Mouse (Mus musculus): ENCODE results near the gene March7. TPM values are rescaled to one million over a fixed set of nuclear protein-coding genes. Genes with fewer than 3 reads are reported as not detected.

The March7 gene
- polyA plus RNA-seq, 1 experiment from 2014 or later: 76.4 TPM

DNA sequence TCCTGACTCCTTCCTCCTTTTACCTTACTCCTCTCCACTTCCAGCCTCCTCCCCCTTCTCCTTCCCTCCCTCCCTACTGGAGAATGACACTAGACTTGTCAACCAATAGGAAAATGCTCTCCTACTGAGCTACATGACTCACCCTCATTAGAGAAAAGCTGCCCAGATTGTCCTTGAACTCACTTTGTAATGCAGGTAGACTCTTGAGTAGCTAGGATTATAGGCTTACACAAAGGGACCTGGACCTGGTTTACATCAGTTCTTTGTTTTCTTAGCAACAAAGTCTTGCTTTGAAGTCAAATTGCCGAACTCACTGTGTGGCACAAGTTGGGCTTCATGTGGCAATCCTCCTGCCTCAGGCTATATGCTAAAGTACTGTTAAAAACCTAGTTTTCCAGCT is 12.8 kb upstream of the March7 start:
- WGBS: 45% methylated on average over 1 of the region's 1 CpGs
- no peaks in the 10 kb centered on the region for H3K27me3 ChIP-seq (ENCODE audit: poor library complexity, severe bottlenecking)

DNA sequence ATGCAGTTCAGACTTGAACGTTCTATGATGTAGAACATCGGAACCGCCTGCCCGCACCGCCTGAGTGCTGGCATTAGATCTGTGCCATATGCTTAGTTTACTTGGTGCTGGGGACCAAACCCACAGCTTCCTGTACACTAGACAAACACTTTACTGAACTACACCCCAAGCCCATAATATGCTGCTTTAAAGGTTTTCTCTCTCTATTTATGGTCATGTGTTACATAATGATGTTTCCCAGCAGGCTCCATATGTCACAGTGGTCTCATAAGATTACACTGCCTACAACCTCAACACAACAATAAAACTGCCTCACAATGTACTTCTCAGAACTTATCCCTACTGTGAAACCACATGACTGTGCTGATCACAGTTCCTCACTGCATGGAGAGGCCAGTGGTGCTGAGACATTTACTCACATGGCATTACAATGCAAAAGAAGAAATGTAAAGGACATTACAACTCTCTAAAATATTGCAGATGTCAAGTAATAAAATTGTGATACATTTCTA is 9.6 kb upstream of the March7 start:
- no peaks in the 10 kb centered on the region for H3K27me3 ChIP-seq (ENCODE audit: poor library complexity, severe bottlenecking)
- no peaks in the 10 kb centered on the region for H3K4me1 ChIP-seq
- no peak for DNase-seq (ENCODE audit: extremely low spot score, low spot score)
- H3K36me3 ChIP-seq (replicated peaks): peaks cover 3% of the 10 kb centered on the region; the same call in 1 of the 2 replicates
- H3K27ac ChIP-seq: no peak overlapping the region
- 96% methylated on average over 5 of the region's 5 CpGs for WGBS
- no peak overlapping the region for H3K4me3 ChIP-seq
- H3K9me3 ChIP-seq: no peaks in the 10 kb centered on the region

More for the DNA sequence above, 12.8 kb upstream of the March7 start:
- Histone ChIP-seq H3K4me3 (no peak overlapping the region), H3K4me1 (no peaks in the 10 kb centered on the region), H3K27ac (no peak overlapping the region), H3K36me3 (replicated peaks) (no peaks in the 10 kb centered on the region), H3K9me3 (no peaks in the 10 kb centered on the region)
- DNase-seq (ENCODE audit: extremely low spot score, low spot score): no peak

DNA sequence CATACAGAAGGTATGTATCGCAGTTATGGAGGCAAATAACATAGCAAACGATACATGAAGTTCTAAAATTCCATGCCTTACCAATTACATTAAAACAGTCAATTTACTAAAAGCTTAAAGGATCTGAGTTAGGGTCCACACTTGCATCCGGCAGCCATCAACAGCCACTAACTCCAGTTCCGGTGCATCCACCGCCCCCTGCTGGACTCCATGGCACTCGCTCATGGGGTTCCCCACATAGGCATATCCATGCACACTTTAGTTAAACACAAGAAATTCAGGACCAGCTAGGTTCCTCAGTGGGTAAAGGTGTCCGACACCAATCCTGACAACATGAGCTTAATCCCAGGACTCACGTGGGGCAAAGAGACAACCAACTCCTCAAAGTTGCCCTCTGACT is 9.0 kb upstream of the March7 start:
- Histone ChIP-seq H3K27ac (no peak overlapping the region), H3K36me3 (replicated peaks) (peaks cover 6% of the 10 kb centered on the region), H3K4me3 (no peak overlapping the region), H3K4me1 (no peaks in the 10 kb centered on the region), H3K27me3 (ENCODE audit: poor library complexity, severe bottlenecking) (no peaks in the 10 kb centered on the region), H3K9me3 (no peaks in the 10 kb centered on the region)
- 43% methylated on average over 8 of the region's 8 CpGs for WGBS
- peak; percentile 60 for DNase-seq (ENCODE audit: extremely low spot score, low spot score)

DNA sequence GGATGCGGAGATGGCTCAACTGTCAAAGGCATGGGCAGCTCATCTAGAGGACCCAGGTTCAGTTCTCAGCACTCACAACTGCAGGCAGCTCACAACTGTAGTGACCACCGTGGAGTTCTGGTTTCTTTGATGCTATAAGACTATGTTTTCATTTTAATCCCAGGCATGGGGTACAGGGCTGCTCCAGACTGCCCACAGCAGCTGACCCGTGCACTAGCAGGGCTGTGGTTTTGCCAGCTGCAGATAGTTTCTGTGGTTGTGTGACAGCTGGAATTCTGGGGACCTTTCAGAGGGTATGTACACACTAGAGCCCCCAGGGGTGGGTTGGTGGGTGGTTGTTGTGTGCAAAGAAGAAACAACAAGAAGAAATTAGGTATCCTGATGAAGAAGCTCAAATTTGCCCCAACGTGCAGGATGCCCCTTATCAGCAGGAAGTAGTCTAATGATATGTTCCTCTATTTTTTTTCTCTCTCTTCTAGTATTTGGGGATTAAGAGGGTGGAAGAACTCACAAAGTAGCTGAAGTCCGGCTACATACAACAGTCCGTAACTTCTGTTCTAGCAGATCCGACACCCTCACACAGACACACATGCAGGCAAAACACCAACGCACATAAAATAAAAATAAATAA is 6.7 kb upstream of the March7 start:
- Histone ChIP-seq H3K27ac (no peak overlapping the region), H3K9me3 (no peaks in the 10 kb centered on the region), H3K4me1 (peaks cover 4% of the 10 kb centered on the region), H3K27me3 (ENCODE audit: poor library complexity, severe bottlenecking) (peaks cover 3% of the 10 kb centered on the region; the same call in 1 of the 2 replicates), H3K36me3 (replicated peaks) (peaks cover 11% of the 10 kb centered on the region), H3K4me3 (no peak overlapping the region)
- WGBS: 88% methylated on average over 8 of the region's 8 CpGs
- no peak for DNase-seq (ENCODE audit: extremely low spot score, low spot score)

DNA sequence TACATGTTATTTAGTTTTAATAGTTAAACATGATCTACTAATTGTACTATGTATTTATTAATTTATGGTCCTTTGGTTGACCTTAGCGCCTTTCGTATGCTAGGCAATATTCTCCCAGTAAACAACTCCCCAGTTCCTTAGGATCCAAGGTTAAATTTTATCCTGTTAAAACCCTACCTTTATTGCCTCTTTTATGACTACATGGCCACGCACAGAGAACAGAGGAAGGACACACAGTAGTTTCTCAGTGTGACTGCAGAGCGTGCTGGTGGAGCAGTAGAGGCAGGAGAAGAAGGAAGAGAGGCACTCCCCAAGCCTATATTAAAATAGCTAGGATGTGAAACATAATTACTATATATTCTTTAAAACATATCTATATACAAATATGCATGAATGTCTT is 6.0 kb upstream of the March7 start:
- peaks cover 9% of the 10 kb centered on the region for H3K4me1 ChIP-seq
- H3K36me3 ChIP-seq (replicated peaks): peaks cover 11% of the 10 kb centered on the region
- H3K27me3 ChIP-seq (ENCODE audit: poor library complexity, severe bottlenecking): peaks cover 3% of the 10 kb centered on the region; the same call in 1 of the 2 replicates
- no peak overlapping the region for H3K4me3 ChIP-seq
- no peak for DNase-seq (ENCODE audit: extremely low spot score, low spot score)
- 91% methylated on average over 4 of the region's 4 CpGs for WGBS
- H3K9me3 ChIP-seq: no peaks in the 10 kb centered on the region
- no peak overlapping the region for H3K27ac ChIP-seq

DNA sequence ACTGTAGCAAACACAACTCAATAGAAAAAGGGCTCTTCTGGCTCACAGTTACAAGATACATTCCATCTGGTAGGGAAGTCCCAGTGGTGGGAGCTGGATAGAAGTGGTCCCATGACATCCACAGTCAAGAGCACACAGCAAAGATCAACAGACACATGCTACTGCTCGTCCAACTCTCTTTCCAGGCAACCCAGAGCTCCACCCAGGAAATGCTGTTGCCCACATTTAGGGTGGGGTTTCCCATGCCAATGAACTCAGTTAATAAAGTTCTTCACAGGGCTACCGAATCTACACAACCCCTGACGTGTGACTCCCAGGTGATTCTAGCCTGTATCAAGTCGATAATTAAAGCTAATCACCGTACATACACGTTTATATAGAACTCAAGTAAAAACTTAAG is 5.5 kb upstream of the March7 start:
- Histone ChIP-seq H3K27me3 (ENCODE audit: poor library complexity, severe bottlenecking) (peaks cover 3% of the 10 kb centered on the region; the same call in 1 of the 2 replicates), H3K27ac (no peak overlapping the region), H3K4me3 (no peak overlapping the region), H3K4me1 (peaks cover 9% of the 10 kb centered on the region), H3K9me3 (no peaks in the 10 kb centered on the region), H3K36me3 (replicated peaks) (peaks cover 11% of the 10 kb centered on the region)
- DNase-seq (ENCODE audit: extremely low spot score, low spot score): no peak
- 89% methylated on average over 6 of the region's 6 CpGs for WGBS

DNA sequence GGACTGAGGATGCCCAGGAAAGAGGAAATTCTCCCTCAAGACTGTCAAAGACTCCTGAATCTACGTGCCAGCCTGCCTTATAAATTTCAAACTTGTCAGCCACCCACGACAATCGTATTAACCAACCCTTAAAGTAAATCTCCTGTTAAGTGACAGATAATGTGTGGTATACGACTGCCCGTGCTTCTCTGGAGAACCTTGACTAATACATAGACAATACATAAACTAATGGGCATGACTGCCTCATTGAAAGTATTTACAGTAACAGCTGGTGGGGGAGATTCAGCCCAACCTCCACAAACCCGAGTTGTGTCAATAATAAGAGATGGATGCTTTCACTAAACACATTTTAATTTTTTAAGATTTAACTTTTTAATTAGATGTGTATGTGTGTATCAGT is 3.9 kb upstream of the March7 start:
- Histone ChIP-seq H3K27me3 (ENCODE audit: poor library complexity, severe bottlenecking) (peaks cover 3% of the 10 kb centered on the region; the same call in 1 of the 2 replicates), H3K36me3 (replicated peaks) (peaks cover 11% of the 10 kb centered on the region), H3K27ac (no peak overlapping the region), H3K9me3 (no peaks in the 10 kb centered on the region), H3K4me1 (peaks cover 11% of the 10 kb centered on the region), H3K4me3 (no peak overlapping the region)
- DNase-seq (ENCODE audit: extremely low spot score, low spot score): no peak
- WGBS: 84% methylated on average over 6 of the region's 6 CpGs

DNA sequence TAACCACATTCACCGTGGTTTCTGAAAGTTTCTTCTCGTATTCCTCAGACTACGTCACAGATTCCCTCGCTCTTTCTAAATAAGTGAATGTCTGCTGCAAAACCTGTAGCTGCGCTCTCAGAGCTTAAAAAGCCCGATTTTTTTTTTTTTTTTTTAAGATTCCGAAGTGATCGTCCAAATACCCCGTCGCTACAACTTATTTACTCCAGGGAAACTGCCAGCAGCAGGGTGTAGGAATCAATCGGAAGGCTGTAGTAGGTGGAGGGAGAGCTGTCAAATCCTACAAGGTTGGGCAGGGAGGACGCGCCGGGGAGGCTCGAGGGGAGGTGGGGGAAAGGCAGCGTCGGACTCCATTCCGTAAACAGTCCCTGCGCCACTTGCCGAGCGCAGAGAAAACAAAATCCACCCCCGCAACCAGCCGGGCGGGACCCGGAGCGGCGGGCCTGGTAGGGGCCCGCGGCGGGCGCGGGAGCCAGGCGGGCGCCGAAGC is 520 bp upstream of the March7 start:
- Histone ChIP-seq H3K4me1 (peaks cover 28% of the 10 kb centered on the region), H3K36me3 (replicated peaks) (peaks cover 39% of the 10 kb centered on the region), H3K27ac (peak overlapping the region; percentile 98), H3K4me3 (peak overlapping the region; percentile 99), H3K27me3 (ENCODE audit: poor library complexity, severe bottlenecking) (peaks cover 3% of the 10 kb centered on the region; the same call in 1 of the 2 replicates), H3K9me3 (no peaks in the 10 kb centered on the region)
- WGBS: 1% methylated on average over 34 of the region's 35 CpGs
- peak; percentile 57 for DNase-seq (ENCODE audit: extremely low spot score, low spot score)

DNA sequence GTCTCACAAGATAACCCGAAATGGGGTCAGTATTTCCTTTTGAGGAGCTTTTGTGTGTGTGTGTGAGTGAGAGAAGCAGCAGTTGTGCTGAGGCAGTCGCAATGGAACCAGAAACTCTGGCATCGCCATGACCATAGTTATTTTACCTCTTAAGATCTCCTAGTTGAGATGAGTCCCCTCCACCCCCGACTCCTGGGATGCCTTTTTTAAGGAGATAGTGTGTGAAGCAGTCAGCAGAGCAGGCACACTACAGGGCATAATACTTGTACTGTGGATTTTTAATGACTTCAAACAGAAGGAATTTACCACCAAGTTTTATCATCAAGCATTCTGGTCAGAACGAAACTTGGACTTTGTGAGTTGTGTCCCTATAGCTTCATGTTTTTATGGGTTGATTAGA is 1.1 kb downstream of the March7 start:
- peak overlapping the region; percentile 98 for H3K27ac ChIP-seq
- no peak for DNase-seq (ENCODE audit: extremely low spot score, low spot score)
- peaks cover 28% of the 10 kb centered on the region for H3K4me1 ChIP-seq
- H3K9me3 ChIP-seq: no peaks in the 10 kb centered on the region
- peaks cover 3% of the 10 kb centered on the region; the same call in 1 of the 2 replicates for H3K27me3 ChIP-seq (ENCODE audit: poor library complexity, severe bottlenecking)
- WGBS: 33% methylated on average over 5 of the region's 5 CpGs
- peak overlapping the region; percentile 99 for H3K4me3 ChIP-seq
- peaks cover 48% of the 10 kb centered on the region for H3K36me3 ChIP-seq (replicated peaks)

DNA sequence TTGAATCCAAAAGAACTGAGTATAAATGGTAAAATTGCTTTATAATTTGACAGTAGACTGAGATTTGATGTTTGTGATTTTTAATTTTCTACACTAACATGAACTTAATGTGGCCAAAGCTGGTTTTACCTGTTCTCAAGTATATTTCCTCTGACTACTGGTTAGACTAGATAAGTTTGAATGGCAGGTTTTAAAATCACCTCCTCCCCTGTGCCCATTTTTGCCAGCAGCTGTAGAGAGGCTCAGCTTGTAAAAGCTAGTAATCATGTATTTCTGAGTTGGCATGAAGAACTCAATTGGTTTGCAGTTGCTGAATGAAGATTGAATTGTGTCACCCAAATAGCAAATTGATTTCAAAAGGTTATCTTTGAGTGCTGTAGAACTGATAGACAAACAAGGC is 2.8 kb downstream of the March7 start:
- H3K36me3 ChIP-seq (replicated peaks): peaks cover 59% of the 10 kb centered on the region
- peaks cover 3% of the 10 kb centered on the region; the same call in 1 of the 2 replicates for H3K27me3 ChIP-seq (ENCODE audit: poor library complexity, severe bottlenecking)
- no peak overlapping the region for H3K4me3 ChIP-seq
- no peak for DNase-seq (ENCODE audit: extremely low spot score, low spot score)
- no peak overlapping the region for H3K27ac ChIP-seq
- peaks cover 28% of the 10 kb centered on the region for H3K4me1 ChIP-seq
- H3K9me3 ChIP-seq: no peaks in the 10 kb centered on the region

DNA sequence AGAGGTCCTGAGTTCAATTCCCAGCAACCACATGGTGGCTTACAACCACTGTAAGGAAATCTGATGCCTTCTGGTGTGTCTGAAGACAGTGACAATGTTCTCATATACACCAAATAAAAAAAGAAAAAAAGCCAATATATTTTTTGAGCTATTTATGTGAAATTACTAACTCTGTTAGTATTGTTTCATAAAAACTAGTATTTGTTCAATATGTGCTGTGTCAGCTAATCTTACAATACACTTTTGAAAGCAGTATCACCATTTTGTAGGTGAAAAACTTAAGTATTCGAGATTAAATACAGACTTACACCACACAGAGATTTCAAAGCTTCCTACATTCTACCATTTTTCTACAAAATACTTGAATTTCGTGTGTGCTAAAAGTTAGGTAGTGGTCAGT is 5.0 kb downstream of the March7 start:
- Histone ChIP-seq H3K27ac (no peak overlapping the region), H3K4me3 (no peak overlapping the region), H3K4me1 (peaks cover 19% of the 10 kb centered on the region), H3K36me3 (replicated peaks) (peaks cover 81% of the 10 kb centered on the region), H3K27me3 (ENCODE audit: poor library complexity, severe bottlenecking) (no peaks in the 10 kb centered on the region), H3K9me3 (no peaks in the 10 kb centered on the region)
- no peak for DNase-seq (ENCODE audit: extremely low spot score, low spot score)
- 93% methylated on average over 2 of the region's 2 CpGs for WGBS

DNA sequence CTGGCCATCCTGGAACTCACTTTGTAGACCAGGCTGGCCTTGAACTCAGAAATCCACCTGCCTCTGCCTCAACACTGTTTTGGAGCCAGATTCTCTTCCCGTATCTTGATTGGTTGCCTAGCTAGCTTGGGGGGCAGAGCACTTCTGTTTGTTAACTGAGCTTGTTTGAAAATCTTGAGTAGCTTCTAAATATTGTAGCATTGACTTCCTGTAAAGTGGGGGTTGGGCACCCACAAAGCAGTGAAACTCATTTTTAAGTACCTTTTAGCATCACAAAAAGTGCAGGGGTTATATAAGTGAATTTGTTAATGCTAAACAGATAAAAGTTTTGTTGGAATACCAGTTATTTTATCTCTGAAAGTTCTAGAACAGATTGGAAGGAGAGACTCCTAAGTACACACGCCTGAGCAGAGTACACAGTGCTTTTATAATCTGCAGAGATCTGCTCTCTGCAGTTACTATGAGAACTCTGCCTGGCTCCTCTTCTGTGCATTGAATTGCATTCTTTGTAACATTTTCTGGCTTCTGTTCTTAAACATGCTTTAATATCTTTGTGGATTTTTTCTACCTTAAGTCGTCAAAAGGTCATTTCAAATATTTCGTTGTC is 7.0 kb downstream of the March7 start:
- peaks cover 8% of the 10 kb centered on the region for H3K4me1 ChIP-seq
- no peak overlapping the region for H3K27ac ChIP-seq
- DNase-seq (ENCODE audit: extremely low spot score, low spot score): no peak
- H3K27me3 ChIP-seq (ENCODE audit: poor library complexity, severe bottlenecking): no peaks in the 10 kb centered on the region
- peaks cover 82% of the 10 kb centered on the region for H3K36me3 ChIP-seq (replicated peaks)
- H3K4me3 ChIP-seq: no peak overlapping the region
- H3K9me3 ChIP-seq: no peaks in the 10 kb centered on the region
- WGBS: 92% methylated on average over 4 of the region's 4 CpGs

DNA sequence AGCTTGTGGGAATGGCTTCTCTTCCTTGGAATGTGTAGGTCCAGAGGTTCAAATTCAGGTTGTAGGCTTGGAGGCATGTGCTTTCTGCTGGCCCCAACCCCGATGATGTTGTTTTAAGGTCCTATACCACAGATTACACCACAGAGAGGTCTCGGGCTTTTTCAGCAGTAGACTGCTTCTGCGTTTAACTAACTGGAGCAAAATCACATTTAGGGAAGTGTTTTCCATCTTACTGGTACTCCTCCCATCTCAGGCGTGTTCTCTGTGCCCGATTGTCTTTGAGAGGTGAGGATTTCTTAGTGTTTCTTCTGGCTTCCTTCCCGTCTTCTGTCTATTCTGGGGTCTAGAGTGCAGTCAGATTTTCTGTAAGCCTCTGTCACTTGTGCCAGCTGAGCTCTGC is 7.9 kb downstream of the March7 start:
- Histone ChIP-seq H3K9me3 (no peaks in the 10 kb centered on the region), H3K27ac (no peak overlapping the region), H3K4me1 (0 out of 2 replicates have a peak, but pooled peaks cover under 1% of the 10 kb centered on the region), H3K27me3 (ENCODE audit: poor library complexity, severe bottlenecking) (no peaks in the 10 kb centered on the region), H3K4me3 (no peak overlapping the region), H3K36me3 (replicated peaks) (peaks cover 74% of the 10 kb centered on the region)
- 91% methylated on average over 6 of the region's 6 CpGs for WGBS
- DNase-seq (ENCODE audit: extremely low spot score, low spot score): no peak

All from forebrain, embryonic 10.5 days (tissue).